ENCODE assay signal across 14 mouse cellular contexts in genomic region chr8:89072968-89073382, GRCm38 (mm10). TPM values are rescaled to one million over a fixed set of nuclear protein-coding genes. Genes with fewer than 3 reads are reported as not detected.
DNase-seq lines count a peak whose midpoint lies in the region; ATAC-seq and TF ChIP-seq lines count a peak whose summit lies in the region.
"Had no signal": no experiment of that assay in that cellular context is flagged by ENCODE, and none has a peak within 500 bp of the region (broad histone marks: within the 10 kb centered on the region; RNA-seq: fewer than 3 reads in every experiment).

No protein-coding gene starts in this region.

- no peak overlapping the region for H3K4me3 ChIP-seq in heart, embryonic 10.5 days
- no peak overlapping the region for H3K4me3 ChIP-seq in heart, adult 2 months
- H3K4me3 ChIP-seq in E14TG2a.4 (replicated peaks; ENCODE audit: low read length) = peak overlapping the region; percentile 21; the same call in 1 of the 2 replicates
- H3K4me3 ChIP-seq in forebrain, embryonic 13.5 days = no peak overlapping the region
- H3K4me3 ChIP-seq in midbrain, embryonic 11.5 days (ENCODE audit: low read depth, low read length) = no peak overlapping the region
- no peak overlapping the region for H3K4me3 ChIP-seq in heart, embryonic 11.5 days (ENCODE audit: low read depth, low read length)
- H3K4me3 ChIP-seq: liver, embryonic 15.5 days; megakaryocyte, embryonic 14.5 days had no signal

- H3K9me3 ChIP-seq in heart, embryonic 10.5 days = no peaks in the 10 kb centered on the region
- H3K9me3 ChIP-seq in E14TG2a.4 (ENCODE audit: low read length) = no peaks in the 10 kb centered on the region
- H3K9me3 ChIP-seq in forebrain, embryonic 13.5 days (replicated peaks) = no peaks in the 10 kb centered on the region
- H3K9me3 ChIP-seq in midbrain, embryonic 11.5 days (ENCODE audit: control insufficient read depth, low read length) = no peaks in the 10 kb centered on the region
- no peaks in the 10 kb centered on the region for H3K9me3 ChIP-seq in heart, embryonic 11.5 days (replicated peaks; ENCODE audit: control insufficient read depth, low read length)
- H3K9me3 ChIP-seq: liver, embryonic 15.5 days; megakaryocyte, embryonic 14.5 days had no signal

- intact Hi-C loops in heart, adult 2 months (cut with DNase I) = no loop called here
- intact Hi-C loops in heart, postnatal 25 days (cut with DNase I) = no loop called here

- no peak overlapping the region for H3K4me2 ChIP-seq in forebrain, embryonic 13.5 days
- no peak overlapping the region for H3K4me2 ChIP-seq in midbrain, embryonic 11.5 days
- no peak overlapping the region for H3K4me2 ChIP-seq in heart, embryonic 11.5 days
- H3K4me2 ChIP-seq: liver, embryonic 15.5 days had no signal

- peak; percentile 65; the same call in 1 of the 2 replicates for ATAC-seq in forebrain, embryonic 13.5 days
- ATAC-seq in midbrain, embryonic 11.5 days (ENCODE audit: low FRiP score) = no peak
- no peak for ATAC-seq in heart, embryonic 11.5 days (replicated peaks; ENCODE audit: insufficient number of reproducible peaks, low FRiP score, low TSS enrichment)

- WGBS in heart, embryonic 10.5 days = 11% methylated on average over 3 of the region's 3 CpGs
- 35% methylated on average over 3 of the region's 3 CpGs for WGBS in heart, adult 2 months
- 11% methylated on average over 3 of the region's 3 CpGs for WGBS in forebrain, embryonic 13.5 days
- whole genome bisulfite sequencing in midbrain, embryonic 11.5 days = 16% methylated on average over 3 of the region's 3 CpGs
- WGBS in heart, embryonic 11.5 days (ENCODE audit: insufficient replicate concordance) = 15% methylated on average over 3 of the region's 3 CpGs

- H3K79me2 ChIP-seq in heart, adult 2 months (replicated peaks; ENCODE audit: control insufficient read depth, insufficient read depth, low read length) = no peaks in the 10 kb centered on the region

- no peak overlapping the region for H3K9ac ChIP-seq in heart, adult 2 months (ENCODE audit: low read depth, low read length)
- H3K9ac ChIP-seq in forebrain, embryonic 13.5 days = no peak overlapping the region
- 0 out of 2 replicates have a peak overlapping the region, but pooled peaks have one; percentile 16 for H3K9ac ChIP-seq in midbrain, embryonic 11.5 days (ENCODE audit: low read length)
- H3K9ac ChIP-seq in heart, embryonic 11.5 days (ENCODE audit: low read depth, low read length) = no peak overlapping the region
- H3K9ac ChIP-seq: liver, embryonic 15.5 days had no signal

- TF ChIP-seq POLR2A in heart, adult 2 months (IDR thresholded peaks at IDR 0.05; ENCODE audit: insufficient read depth, low read depth, low read length) = no peak

- no peak for DNase-seq in heart, embryonic 10.5 days (ENCODE audit: low spot score)
- no peak for DNase-seq in heart, adult 2 months
- no peak for DNase-seq in midbrain, embryonic 11.5 days (ENCODE audit: low spot score, missing footprints)
- no peak for DNase-seq in spleen, adult 12 weeks (ENCODE audit: low spot score)
- DNase-seq in heart, postnatal 25 days (ENCODE audit: low spot score) = no peak
- DNase-seq: heart, adult 11 months; layer of hippocampus, postnatal 36 days; thymus, postnatal 4 days had no signal

- peak overlapping the region; percentile 62; the same call in 1 of the 2 replicates for H3K27ac ChIP-seq in heart, embryonic 10.5 days
- H3K27ac ChIP-seq in heart, adult 2 months = no peak overlapping the region
- peak overlapping the region; percentile 69 for H3K27ac ChIP-seq in forebrain, embryonic 13.5 days
- H3K27ac ChIP-seq in midbrain, embryonic 11.5 days (ENCODE audit: low read depth, low read length) = no peak overlapping the region; the same call in 1 of the 2 replicates
- no peak overlapping the region for H3K27ac ChIP-seq in heart, embryonic 11.5 days (ENCODE audit: low read depth, low read length)
- H3K27ac ChIP-seq: liver, embryonic 15.5 days had no signal

- no peak for TF ChIP-seq CTCF in heart, adult 2 months (IDR thresholded peaks at IDR 0.05)
- TF ChIP-seq CTCF in E14TG2a.4 (conservative IDR thresholded peaks at IDR 0.05; ENCODE audit: low read length) = no peak

- TF ChIP-seq EP300 in heart, adult 2 months (IDR thresholded peaks at IDR 0.05; ENCODE audit: insufficient read depth, low read depth, low read length) = no peak

- no peaks in the 10 kb centered on the region for H3K27me3 ChIP-seq in heart, embryonic 10.5 days (ENCODE audit: insufficient read depth, poor library complexity, severe bottlenecking)
- no peaks in the 10 kb centered on the region for H3K27me3 ChIP-seq in heart, adult 2 months (ENCODE audit: control insufficient read depth, insufficient read depth, low read length)
- H3K27me3 ChIP-seq in E14TG2a.4 (ENCODE audit: insufficient read depth, low read length) = no peaks in the 10 kb centered on the region
- no peaks in the 10 kb centered on the region for H3K27me3 ChIP-seq in forebrain, embryonic 13.5 days
- no peaks in the 10 kb centered on the region for H3K27me3 ChIP-seq in midbrain, embryonic 11.5 days (ENCODE audit: control insufficient read depth, insufficient read depth, low read length)
- H3K27me3 ChIP-seq in heart, embryonic 11.5 days (ENCODE audit: control insufficient read depth, insufficient read depth, low read length) = no peaks in the 10 kb centered on the region
- H3K27me3 ChIP-seq: liver, embryonic 15.5 days; megakaryocyte, embryonic 14.5 days had no signal

- no peaks in the 10 kb centered on the region for H3K36me3 ChIP-seq in heart, embryonic 10.5 days
- H3K36me3 ChIP-seq in heart, adult 2 months (ENCODE audit: control insufficient read depth, insufficient read depth, low read length) = no peaks in the 10 kb centered on the region
- H3K36me3 ChIP-seq in E14TG2a.4 (ENCODE audit: insufficient read depth, low read length) = no peaks in the 10 kb centered on the region
- no peaks in the 10 kb centered on the region for H3K36me3 ChIP-seq in forebrain, embryonic 13.5 days (ENCODE audit: poor library complexity, severe bottlenecking)
- no peaks in the 10 kb centered on the region for H3K36me3 ChIP-seq in midbrain, embryonic 11.5 days (ENCODE audit: control insufficient read depth, insufficient read depth, low read length)
- H3K36me3 ChIP-seq in heart, embryonic 11.5 days (ENCODE audit: control insufficient read depth, insufficient read depth, low read length) = no peaks in the 10 kb centered on the region
- H3K36me3 ChIP-seq: liver, embryonic 15.5 days had no signal

- H3K4me1 ChIP-seq in heart, embryonic 10.5 days = peaks cover 17% of the 10 kb centered on the region
- H3K4me1 ChIP-seq in heart, adult 2 months (ENCODE audit: control insufficient read depth, insufficient read depth, low read length) = no peaks in the 10 kb centered on the region
- peaks cover 77% of the 10 kb centered on the region for H3K4me1 ChIP-seq in E14TG2a.4 (replicated peaks; ENCODE audit: low read depth, low read length)
- H3K4me1 ChIP-seq in forebrain, embryonic 13.5 days = peaks cover 10% of the 10 kb centered on the region
- peaks cover 7% of the 10 kb centered on the region for H3K4me1 ChIP-seq in midbrain, embryonic 11.5 days (ENCODE audit: control insufficient read depth, insufficient read depth, low read length)
- H3K4me1 ChIP-seq in heart, embryonic 11.5 days (ENCODE audit: control insufficient read depth, insufficient read depth, low read length) = peaks cover 10% of the 10 kb centered on the region
- H3K4me1 ChIP-seq: liver, embryonic 15.5 days; megakaryocyte, embryonic 14.5 days had no signal

RNA-seq across cellular contexts. Expression of gene Sall1, which starts 29.0 kb away (rescaled TPM):
- 5.9 and 6.9 TPM in 2 replicates for polyA plus RNA-seq in heart, embryonic 10.5 days (2016; fragmentation: Nextera tagmentation; extraction: Ambion mirVana)
- total RNA-seq in heart, adult 2 months (2021) = 1 to 10 TPM in 1 of 2 experiments, under 1 TPM in 1; 0.91 to 1.2 TPM
- 0.80 and 1.1 TPM in 2 replicates for polyA plus RNA-seq in heart, adult 2 months (2012; rRNA removed)
- polyA plus RNA-seq in forebrain, embryonic 13.5 days (2015; fragmentation: Nextera tagmentation; extraction: Ambion mirVana) = 26.2 and 27.4 TPM in 2 replicates
- polyA plus RNA-seq in midbrain, embryonic 11.5 days (2014; fragmentation: Nextera tagmentation; extraction: Ambion mirVana) = 17.0 and 17.1 TPM in 2 replicates
- polyA plus RNA-seq in heart, embryonic 11.5 days (2014; fragmentation: Nextera tagmentation; extraction: Ambion mirVana) = 7.7 TPM in 2 replicates
- total RNA-seq in heart, postnatal 25 days (2021) = 1 to 10 TPM; 1.3 to 1.5 TPM
- total RNA-seq: common myeloid progenitor, adult 5-6 weeks had no signal

Comparison
In these comparisons a context has a peak if more than half of its experiments do, and no peak if none do; other contexts are left out.
1. H3K27ac ChIP-seq: peak in heart, embryonic 10.5 days (single experiment) and forebrain, embryonic 13.5 days (single experiment); none in heart, adult 2 months (single experiment), midbrain, embryonic 11.5 days (single experiment) and heart, embryonic 11.5 days (single experiment).